In the genomic region with DNA sequence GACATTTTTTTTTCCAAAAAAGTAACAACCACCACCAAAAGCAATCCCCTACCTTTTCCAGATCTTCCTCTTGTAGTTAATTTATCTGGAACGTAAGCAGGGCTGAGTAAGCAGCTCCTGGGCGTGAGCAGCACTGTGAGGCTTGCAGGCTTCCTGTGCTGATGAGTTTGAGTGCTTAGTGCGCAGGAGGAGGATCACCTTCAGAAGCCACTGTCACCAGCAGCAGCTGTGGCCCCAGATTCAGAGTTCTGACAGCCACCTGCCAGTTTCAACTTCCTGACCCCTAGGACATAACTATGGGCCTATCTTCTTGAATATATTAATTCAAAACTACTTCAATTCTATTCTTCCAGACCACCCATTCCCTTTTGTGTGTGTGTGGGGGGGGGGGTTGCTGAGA, we compare ENCODE assay signal across 16 mouse cellular contexts. TPM values are rescaled to one million over a fixed set of nuclear protein-coding genes. Genes with fewer than 3 reads are reported as not detected.
A peak's percentile ranks its signal among the peaks of the same experiment; 100 is the strongest.
DNase-seq lines count a peak whose midpoint lies in the region; ATAC-seq and TF ChIP-seq lines count a peak whose summit lies in the region.
"Had no signal": no experiment of that assay in that cellular context is flagged by ENCODE, and none has a peak within 500 bp of the region (broad histone marks: within the 10 kb centered on the region; RNA-seq: fewer than 3 reads in every experiment).

No protein-coding gene starts in this region.

- TF ChIP-seq CTCF in MEL (IDR thresholded peaks at IDR 0.05 in 2 of 3, conservative IDR thresholded peaks at IDR 0.05 in 1 of 3; ENCODE audit: control insufficient read depth in 1 of 3, insufficient read depth in 1 of 3, low read depth in 2 of 3, low read length in 3 of 3, poor library complexity in 1 of 3, severe bottlenecking in 1 of 3), result no peak

- H3K4me3 ChIP-seq in MEL (ENCODE audit: control insufficient read depth in 1 of 2, insufficient read depth in 1 of 2, low read depth in 2 of 2, low read length in 2 of 2), result no peak overlapping the region
- H3K4me3 ChIP-seq: embryonic facial prominence, embryonic 12.5 days; hindbrain, embryonic 15.5 days; kidney, embryonic 15.5 days; left cerebral cortex, adult 2 months; limb, embryonic 15.5 days had no signal

- peaks cover 13 to 25% of the 10 kb centered on the region in 2 experiments for H3K4me1 ChIP-seq in MEL (ENCODE audit: control insufficient read depth in 1 of 2, insufficient read depth in 2 of 2, low read length in 2 of 2)

- DNase-seq in heart, adult 11 months, result peak; percentile 86
- no peak for DNase-seq in heart, adult 8-10 months (ENCODE audit: low spot score)
- DNase-seq in MEL (ENCODE audit: low read depth, low spot score), result peak; percentile 36
- DNase-seq in thymus, postnatal 36 days, result peak; percentile 66 to 82
- DNase-seq in adrenal gland, adult 2 months, result no peak
- DNase-seq in yolk sac, embryonic 10.5 days (ENCODE audit: low spot score), result no peak
- DNase-seq in gastrocnemius, adult 18-20 months (ENCODE audit: low spot score), result no peak
- DNase-seq: adrenal gland, adult 8-10 months; cerebellum, postnatal 25 days; lung, adult 2 months had no signal

- no peak for TF ChIP-seq EP300 in MEL (IDR thresholded peaks at IDR 0.05; ENCODE audit: low read depth in 1 of 2, low read length in 2 of 2)

- H3K9ac ChIP-seq in MEL (ENCODE audit: control insufficient read depth, low read depth, low read length, poor library complexity, severe bottlenecking), result no peak overlapping the region
- H3K9ac ChIP-seq: embryonic facial prominence, embryonic 12.5 days; hindbrain, embryonic 15.5 days; kidney, embryonic 15.5 days; limb, embryonic 15.5 days had no signal

- peak; percentile 66 for ATAC-seq in neutrophil, adult 5-6 weeks (ENCODE audit: extremely low read depth, insufficient number of reproducible peaks, low FRiP score, poor library complexity, severe bottlenecking)

- peaks cover 0 to 28% of the 10 kb centered on the region in 2 experiments; a peak in 2 of 4 replicates for H3K36me3 ChIP-seq in MEL (ENCODE audit: control insufficient read depth in 1 of 2, insufficient read depth in 2 of 2, low read length in 2 of 2)
- H3K36me3 ChIP-seq: embryonic facial prominence, embryonic 12.5 days; hindbrain, embryonic 15.5 days; kidney, embryonic 15.5 days; limb, embryonic 15.5 days had no signal

- H3K27me3 ChIP-seq in MEL (ENCODE audit: control insufficient read depth in 1 of 2, insufficient read depth in 2 of 2, low read length in 2 of 2), result no peaks in the 10 kb centered on the region
- H3K27me3 ChIP-seq: embryonic facial prominence, embryonic 12.5 days; hindbrain, embryonic 15.5 days; kidney, embryonic 15.5 days; limb, embryonic 15.5 days had no signal

- no peak for TF ChIP-seq POLR2A in MEL (IDR thresholded peaks at IDR 0.05; ENCODE audit: control insufficient read depth in 1 of 2, insufficient read depth in 1 of 2, low read depth in 1 of 2, low read length in 2 of 2, poor library complexity in 1 of 2)

- 0 out of 2 replicates have a peak, but pooled peaks cover 1% of the 10 kb centered on the region for H3K79me2 ChIP-seq in MEL (ENCODE audit: control insufficient read depth, insufficient read depth, low read length, poor library complexity)

- no peak overlapping the region for H3K27ac ChIP-seq in MEL (ENCODE audit: control insufficient read depth, low read depth, low read length)
- H3K27ac ChIP-seq: embryonic facial prominence, embryonic 12.5 days; hindbrain, embryonic 15.5 days; kidney, embryonic 15.5 days; left cerebral cortex, adult 2 months; limb, embryonic 15.5 days had no signal

- no peaks in the 10 kb centered on the region for H3K9me3 ChIP-seq in MEL (replicated peaks; ENCODE audit: insufficient read depth, low read length)
- H3K9me3 ChIP-seq: embryonic facial prominence, embryonic 12.5 days; hindbrain, embryonic 15.5 days; kidney, embryonic 15.5 days; limb, embryonic 15.5 days had no signal

- TF ChIP-seq RAD21 in MEL (IDR thresholded peaks at IDR 0.05; ENCODE audit: low read depth, low read length), result no peak

TF ChIP-seq in MEL, 35 proteins besides CTCF, POLR2A, EP300 and RAD21:
- TF ChIP-seq MAFK (IDR thresholded peaks at IDR 0.05; ENCODE audit: borderline replicate concordance, low read depth, low read length), result no peak

RNA-seq across cellular contexts. Expression of a gene that starts 23.4 kb away (rescaled TPM):
- 10 to 100 TPM; 20.1 to 22.6 (median 21.7) TPM for total RNA-seq in heart, adult 8-10 months (2022)
- total RNA-seq in MEL (2012; rRNA removed), result 31.4 and 33.4 TPM in 2 replicates
- 10 to 100 TPM; 30.1 to 47.4 TPM for polyA plus RNA-seq in MEL (2012; ENCODE audit: insufficient read depth in 1 of 2, insufficient read length in 2 of 2, low read depth in 1 of 2, low replicate concordance in 2 of 2, missing spikeins in 1 of 2)
- total RNA-seq in neutrophil, adult 5-6 weeks (2017), result 167 and 174 TPM in 2 replicates
- total RNA-seq in adrenal gland, adult 2 months (2021), result 10 to 100 TPM; 16.3 to 24.2 TPM
- 9.8 and 11.6 TPM in 2 replicates for polyA plus RNA-seq in adrenal gland, adult 2 months (2012; rRNA removed)
- total RNA-seq in gastrocnemius, adult 18-20 months (2021), result 10 to 100 TPM; 14.2 to 17.1 TPM

Comparison
In these comparisons a context has a peak if more than half of its experiments do, and no peak if none do; other contexts are left out.
1. DNase-seq: peak in heart, adult 11 months (single experiment), MEL (single experiment) and thymus, postnatal 36 days (2 of 2); none in heart, adult 8-10 months (single experiment), adrenal gland, adult 2 months (single experiment), yolk sac, embryonic 10.5 days (single experiment) and gastrocnemius, adult 18-20 months (single experiment).